Mouse (Mus musculus): ENCODE measurements around the gene Trat1.

Gene Trat1

GRCm38 (mm10) chr16:48719679-48720078 is 52.1 kb downstream of the Trat1 start:
- DNase-seq (ENCODE audit: low spot score) = no peak

- no peak for DNase-seq (ENCODE audit: low spot score)
These were observed 55.5 kb downstream of the Trat1 start for GRCm38 (mm10) chr16:48716343-48716742.

- DNase-seq (ENCODE audit: low spot score) = no peak
These were observed 69.9 kb downstream of the Trat1 start for GRCm38 (mm10) chr16:48701896-48702295.

All from embryo, embryonic 10.5 days (tissue).